Mouse (Mus musculus): ENCODE results near the gene Apobr. TPM values are rescaled to one million over a fixed set of nuclear protein-coding genes. Genes with fewer than 3 reads are reported as not detected.

The Apobr gene
- polyA plus RNA-seq, 1 experiment from 2014 or later, result 0.36 TPM

- 0% methylated on average over 46 of the region's 46 CpGs for WGBS
- Histone ChIP-seq H3K4me2 (replicated peaks) (peak within 1 kb of the TSS; percentile 72), H3K4me1 (replicated peaks; ENCODE audit: control insufficient read depth, insufficient read depth, low read length) (no peaks in the 10 kb centered on the region), H3K27me3 (ENCODE audit: control insufficient read depth, insufficient read depth, low read length) (no peaks in the 10 kb centered on the region), H3K9me3 (ENCODE audit: control insufficient read depth, low read length) (no peaks in the 10 kb centered on the region), H3K27ac (peak within 1 kb of the TSS; percentile 65), H3K9ac (peak within 1 kb of the TSS; percentile 83), H3K36me3 (replicated peaks; ENCODE audit: control insufficient read depth, insufficient read depth) (peaks cover 36% of the 10 kb centered on the region), H3K4me3 (replicated peaks; ENCODE audit: low read length) (peak within 1 kb of the TSS; percentile 86)
- DNase-seq (ENCODE audit: low spot score) (peak; percentile 94), ATAC-seq (ENCODE audit: low FRiP score) (peak; percentile 93)
Measured at GRCm38 (mm10) chr7:126566094-126566765, 18.5 kb upstream of the Apobr start, which contains the start of gene Eif3c. TSS of gene Eif3c (minus strand) at chr7:126566411.

- Histone ChIP-seq H3K9ac (no peak overlapping the region), H3K4me3 (replicated peaks; ENCODE audit: low read length) (no peak overlapping the region), H3K4me2 (replicated peaks) (no peak overlapping the region), H3K9me3 (ENCODE audit: control insufficient read depth, low read length) (no peaks in the 10 kb centered on the region), H3K36me3 (replicated peaks; ENCODE audit: control insufficient read depth, insufficient read depth) (peaks cover 33% of the 10 kb centered on the region), H3K4me1 (replicated peaks; ENCODE audit: control insufficient read depth, insufficient read depth, low read length) (peaks cover 2% of the 10 kb centered on the region; the same call in 1 of the 2 replicates), H3K27me3 (ENCODE audit: control insufficient read depth, insufficient read depth, low read length) (no peaks in the 10 kb centered on the region), H3K27ac (no peak overlapping the region)
- WGBS, result 49% methylated on average over 8 of the region's 8 CpGs
- DNase-seq (ENCODE audit: low spot score) (no peak), ATAC-seq (ENCODE audit: low FRiP score) (no peak)
Measured at GRCm38 (mm10) chr7:126576946-126577345, 7.8 kb upstream of the Apobr start.

GRCm38 (mm10) chr7:126579172-126579571 is 5.6 kb upstream of the Apobr start:
- Histone ChIP-seq H3K27ac (no peak overlapping the region), H3K9ac (no peak overlapping the region), H3K4me1 (replicated peaks; ENCODE audit: control insufficient read depth, insufficient read depth, low read length) (peaks cover 15% of the 10 kb centered on the region; the same call in 1 of the 2 replicates), H3K4me3 (replicated peaks; ENCODE audit: low read length) (no peak overlapping the region), H3K9me3 (ENCODE audit: control insufficient read depth, low read length) (no peaks in the 10 kb centered on the region), H3K4me2 (replicated peaks) (no peak overlapping the region), H3K27me3 (ENCODE audit: control insufficient read depth, insufficient read depth, low read length) (no peaks in the 10 kb centered on the region), H3K36me3 (replicated peaks; ENCODE audit: control insufficient read depth, insufficient read depth) (peaks cover 25% of the 10 kb centered on the region)
- ATAC-seq (ENCODE audit: low FRiP score), result no peak
- DNase-seq (ENCODE audit: low spot score), result peak; percentile 36
- 60% methylated on average over 8 of the region's 8 CpGs for WGBS

- Histone ChIP-seq H3K9me3 (ENCODE audit: control insufficient read depth, low read length) (no peaks in the 10 kb centered on the region), H3K4me2 (replicated peaks) (peak overlapping the region; percentile 89), H3K9ac (no peak overlapping the region), H3K4me1 (replicated peaks; ENCODE audit: control insufficient read depth, insufficient read depth, low read length) (peaks cover 15% of the 10 kb centered on the region; the same call in 1 of the 2 replicates), H3K4me3 (replicated peaks; ENCODE audit: low read length) (no peak overlapping the region), H3K27me3 (ENCODE audit: control insufficient read depth, insufficient read depth, low read length) (peaks cover 6% of the 10 kb centered on the region; the same call in 1 of the 2 replicates), H3K27ac (no peak overlapping the region), H3K36me3 (replicated peaks; ENCODE audit: control insufficient read depth, insufficient read depth) (peaks cover 15% of the 10 kb centered on the region; the same call in 1 of the 2 replicates)
- ATAC-seq (ENCODE audit: low FRiP score), result no peak
- WGBS, result 90% methylated on average over 6 of the region's 6 CpGs
- no peak for DNase-seq (ENCODE audit: low spot score)
Measured at GRCm38 (mm10) chr7:126581661-126582060, 3.1 kb upstream of the Apobr start.

- no peaks in the 10 kb centered on the region for H3K9me3 ChIP-seq (ENCODE audit: control insufficient read depth, low read length)
- peak overlapping the region; percentile 53 for H3K9ac ChIP-seq
- H3K27ac ChIP-seq, result peak overlapping the region; percentile 85; the same call in 1 of the 2 replicates
- peaks cover 6% of the 10 kb centered on the region; the same call in 1 of the 2 replicates for H3K27me3 ChIP-seq (ENCODE audit: control insufficient read depth, insufficient read depth, low read length)
- 0 out of 2 replicates have a peak, but pooled peaks cover 6% of the 10 kb centered on the region for H3K36me3 ChIP-seq (replicated peaks; ENCODE audit: control insufficient read depth, insufficient read depth)
- no peak for DNase-seq (ENCODE audit: low spot score)
- peak overlapping the region; percentile 50 for H3K4me3 ChIP-seq (replicated peaks; ENCODE audit: low read length)
- ATAC-seq (ENCODE audit: low FRiP score), result peak; percentile 38
- H3K4me1 ChIP-seq (replicated peaks; ENCODE audit: control insufficient read depth, insufficient read depth, low read length), result peaks cover 15% of the 10 kb centered on the region; the same call in 1 of the 2 replicates
- 1% methylated on average over 20 of the region's 20 CpGs for WGBS
- H3K4me2 ChIP-seq (replicated peaks), result peak overlapping the region; percentile 89
Measured at GRCm38 (mm10) chr7:126582759-126583158, 2.0 kb upstream of the Apobr start.

GRCm38 (mm10) chr7:126583251-126583709 is 1.5 kb upstream of the Apobr start:
- H3K9me3 ChIP-seq (ENCODE audit: control insufficient read depth, low read length), result no peaks in the 10 kb centered on the region
- ATAC-seq (ENCODE audit: low FRiP score) (peak; percentile 92), DNase-seq (ENCODE audit: low spot score) (peak; percentile 88)
- H3K36me3 ChIP-seq (replicated peaks; ENCODE audit: control insufficient read depth, insufficient read depth), result 0 out of 2 replicates have a peak, but pooled peaks cover 4% of the 10 kb centered on the region
- peak overlapping the region; percentile 89 for H3K4me2 ChIP-seq (replicated peaks)
- H3K27me3 ChIP-seq (ENCODE audit: control insufficient read depth, insufficient read depth, low read length), result peaks cover 6% of the 10 kb centered on the region; the same call in 1 of the 2 replicates
- H3K27ac ChIP-seq, result peak overlapping the region; percentile 85
- H3K4me3 ChIP-seq (replicated peaks; ENCODE audit: low read length), result peak overlapping the region; percentile 50
- H3K9ac ChIP-seq, result peak overlapping the region; percentile 53
- under 1% methylated on average over 22 of the region's 22 CpGs for WGBS
- H3K4me1 ChIP-seq (replicated peaks; ENCODE audit: control insufficient read depth, insufficient read depth, low read length), result peaks cover 15% of the 10 kb centered on the region; the same call in 1 of the 2 replicates

- Histone ChIP-seq H3K4me3 (replicated peaks; ENCODE audit: low read length) (peak overlapping the region; percentile 50), H3K27ac (peak overlapping the region; percentile 85), H3K36me3 (replicated peaks; ENCODE audit: control insufficient read depth, insufficient read depth) (0 out of 2 replicates have a peak, but pooled peaks cover 3% of the 10 kb centered on the region), H3K27me3 (ENCODE audit: control insufficient read depth, insufficient read depth, low read length) (peaks cover 6% of the 10 kb centered on the region; the same call in 1 of the 2 replicates), H3K4me2 (replicated peaks) (peak overlapping the region; percentile 89), H3K9ac (peak overlapping the region; percentile 53; the same call in 1 of the 2 replicates), H3K9me3 (ENCODE audit: control insufficient read depth, low read length) (no peaks in the 10 kb centered on the region), H3K4me1 (replicated peaks; ENCODE audit: control insufficient read depth, insufficient read depth, low read length) (peaks cover 15% of the 10 kb centered on the region; the same call in 1 of the 2 replicates)
- WGBS, result 61% methylated on average over 6 of the region's 6 CpGs
- ATAC-seq (ENCODE audit: low FRiP score), result no peak
- DNase-seq (ENCODE audit: low spot score), result no peak
Measured at GRCm38 (mm10) chr7:126583761-126584160, 981 bp upstream of the Apobr start.

GRCm38 (mm10) chr7:126585717-126586116 is 975 bp downstream of the Apobr start, which contains the start of gene Cln3:
TSS of gene Cln3 (minus strand) at chr7:126585817.
- Histone ChIP-seq H3K9ac (no peak within 1 kb of the TSS), H3K36me3 (replicated peaks; ENCODE audit: control insufficient read depth, insufficient read depth) (no peaks in the 10 kb centered on the region), H3K4me2 (replicated peaks) (no peak within 1 kb of the TSS), H3K27ac (no peak within 1 kb of the TSS), H3K27me3 (ENCODE audit: control insufficient read depth, insufficient read depth, low read length) (peaks cover 6% of the 10 kb centered on the region; the same call in 1 of the 2 replicates), H3K4me1 (replicated peaks; ENCODE audit: control insufficient read depth, insufficient read depth, low read length) (peaks cover 15% of the 10 kb centered on the region; the same call in 1 of the 2 replicates), H3K4me3 (replicated peaks; ENCODE audit: low read length) (no peak within 1 kb of the TSS), H3K9me3 (ENCODE audit: control insufficient read depth, low read length) (no peaks in the 10 kb centered on the region)
- no peak for DNase-seq (ENCODE audit: low spot score)
- 80% methylated on average over 6 of the region's 6 CpGs for WGBS
- ATAC-seq (ENCODE audit: low FRiP score), result no peak

- H3K4me1 ChIP-seq (replicated peaks; ENCODE audit: control insufficient read depth, insufficient read depth, low read length), result peaks cover 14% of the 10 kb centered on the region; the same call in 1 of the 2 replicates
- H3K9me3 ChIP-seq (ENCODE audit: control insufficient read depth, low read length), result no peaks in the 10 kb centered on the region
- H3K4me3 ChIP-seq (replicated peaks; ENCODE audit: low read length), result no peak overlapping the region
- no peaks in the 10 kb centered on the region for H3K36me3 ChIP-seq (replicated peaks; ENCODE audit: control insufficient read depth, insufficient read depth)
- H3K9ac ChIP-seq, result 0 out of 2 replicates have a peak overlapping the region, but pooled peaks have one; percentile 21
- H3K27me3 ChIP-seq (ENCODE audit: control insufficient read depth, insufficient read depth, low read length), result peaks cover 6% of the 10 kb centered on the region; the same call in 1 of the 2 replicates
- WGBS, result 65% methylated on average over 8 of the region's 8 CpGs
- DNase-seq (ENCODE audit: low spot score), result no peak
- H3K4me2 ChIP-seq (replicated peaks), result no peak overlapping the region
- no peak overlapping the region for H3K27ac ChIP-seq
- ATAC-seq (ENCODE audit: low FRiP score), result no peak
Measured at GRCm38 (mm10) chr7:126586839-126587238, 2.1 kb downstream of the Apobr start.
